Mouse (Mus musculus) kidney, embryonic 16.5 days (tissue): Measurements from ENCODE around the gene 4921504E06Rik. TPM values are rescaled to one million over a fixed set of nuclear protein-coding genes. Genes with fewer than 3 reads are reported as not detected.

Source experiments
- ATAC-seq: fragments of 200-750 bp; cut with Nextera tagmentation; 2 replicates; pipeline ENCODE4 v1.8.0; 2017; ENCODE audit warnings: moderate TSS enrichment; ENCODE audit not compliant: low FRiP score, low TSS enrichment
- H3K27ac ChIP-seq: fragments of 300-500 bp; sonication (generic); 2 replicates; pipeline ENCODE4 v1.5.1; 2014; ENCODE audit warnings: low read length
- H3K27me3 ChIP-seq: fragments of 300-500 bp; sonication (generic); 2 replicates; pipeline ENCODE4 v1.6.1; 2014; ENCODE audit warnings: low read length, control low read depth, mixed read lengths; ENCODE audit not compliant: insufficient read depth
- H3K36me3 ChIP-seq: fragments of 300-500 bp; sonication (generic); 2 replicates; pipeline ENCODE4 v1.6.1; 2014; ENCODE audit warnings: low read length, control low read depth, mixed read lengths; ENCODE audit not compliant: insufficient read depth
- H3K4me1 ChIP-seq: fragments of 300-500 bp; sonication (generic); 2 replicates; pipeline ENCODE4 v1.6.1; 2014; ENCODE audit warnings: low read length, control low read depth, mixed read lengths; ENCODE audit not compliant: insufficient read depth
- H3K4me2 ChIP-seq: fragments of 300-500 bp; sonication (generic); replicated peaks from 2 replicates; pipeline ENCODE4 v1.6.1; 2014; ENCODE audit warnings: low read depth, low read length
- H3K4me3 ChIP-seq: fragments of 300-500 bp; sonication (generic); 2 replicates; pipeline ENCODE4 v1.5.1; 2014; ENCODE audit warnings: mild to moderate bottlenecking, low read length
- H3K9ac ChIP-seq: fragments of 300-500 bp; sonication (generic); replicated peaks from 2 replicates; pipeline ENCODE4 v1.6.1; 2014; ENCODE audit warnings: low read length
- H3K9me3 ChIP-seq: fragments of 300-500 bp; sonication (generic); 2 replicates; pipeline ENCODE4 v1.6.1; 2016; ENCODE audit warnings: low read length, control low read depth
- WGBS: fragments of 180-500 bp; shearing (Covaris S2); extraction: QIAGEN DNeasy Blood & Tissue Kit; methylation state at CpG from one replicate; pipeline ENCODE4 v1.1.7; 2014; 5-methylcytosine and 5-hydroxymethylcytosine counted together
- polyA plus RNA-seq: library from polyadenylated mRNA; unstranded; fragments of >200 nt; fragmentation: Nextera tagmentation; extraction: Ambion mirVana; gene quantifications from 2 replicates; pipeline ENCODE4 v1.2.1, GENCODE M21; 2015

The 4921504E06Rik gene
- polyA plus RNA-seq, 1 experiment from 2014 or later = not detected

- Histone ChIP-seq H3K27me3 (no peaks in the 10 kb centered on the region), H3K9me3 (no peaks in the 10 kb centered on the region), H3K9ac (no peak overlapping the region), H3K36me3 (no peaks in the 10 kb centered on the region), H3K4me1 (no peaks in the 10 kb centered on the region), H3K27ac (no peak overlapping the region), H3K4me2 (no peak overlapping the region), H3K4me3 (no peak overlapping the region)
- 77% methylated on average over 2 of the region's 2 CpGs for WGBS
- no peak for ATAC-seq
These were observed 6.9 kb upstream of the 4921504E06Rik start for GRCm38 (mm10) chr2:19560654-19561053.

- no peaks in the 10 kb centered on the region for H3K9me3 ChIP-seq
- H3K36me3 ChIP-seq = no peaks in the 10 kb centered on the region
- no peak overlapping the region for H3K9ac ChIP-seq
- H3K4me3 ChIP-seq = no peak overlapping the region
- H3K4me2 ChIP-seq = no peak overlapping the region
- ATAC-seq = no peak
- H3K27me3 ChIP-seq = no peaks in the 10 kb centered on the region
- no peak overlapping the region for H3K27ac ChIP-seq
- H3K4me1 ChIP-seq = no peaks in the 10 kb centered on the region
- WGBS = 62% methylated on average over 4 of the region's 4 CpGs
These were observed 6.4 kb upstream of the 4921504E06Rik start for GRCm38 (mm10) chr2:19560071-19560470.

GRCm38 (mm10) chr2:19551396-19551795 is 2.3 kb downstream of the 4921504E06Rik start:
- H3K36me3 ChIP-seq = no peaks in the 10 kb centered on the region
- peaks cover 7% of the 10 kb centered on the region; the same call in 1 of the 2 replicates for H3K4me1 ChIP-seq
- H3K4me3 ChIP-seq = no peak overlapping the region
- H3K27me3 ChIP-seq = no peaks in the 10 kb centered on the region
- no peak for ATAC-seq
- no peaks in the 10 kb centered on the region for H3K9me3 ChIP-seq
- H3K27ac ChIP-seq = no peak overlapping the region
- 92% methylated on average over 2 of the region's 2 CpGs for WGBS
- H3K9ac ChIP-seq = no peak overlapping the region
- no peak overlapping the region for H3K4me2 ChIP-seq

- Histone ChIP-seq H3K4me1 (no peaks in the 10 kb centered on the region), H3K27ac (no peak overlapping the region), H3K27me3 (no peaks in the 10 kb centered on the region), H3K4me3 (no peak overlapping the region), H3K9ac (no peak overlapping the region), H3K4me2 (no peak overlapping the region), H3K36me3 (no peaks in the 10 kb centered on the region), H3K9me3 (no peaks in the 10 kb centered on the region)
- ATAC-seq = no peak
- 70% methylated on average over 1 of the region's 1 CpGs for WGBS
These were observed 12.8 kb downstream of the 4921504E06Rik start for GRCm38 (mm10) chr2:19540906-19541305.

- peak; percentile 65; the same call in 1 of the 2 replicates for ATAC-seq
These were observed 24.3 kb downstream of the 4921504E06Rik start for GRCm38 (mm10) chr2:19529428-19529827.

GRCm38 (mm10) chr2:19528797-19529196 is 24.9 kb downstream of the 4921504E06Rik start:
- H3K36me3 ChIP-seq = no peaks in the 10 kb centered on the region
- ATAC-seq = peak; percentile 27; the same call in 1 of the 2 replicates
- no peak overlapping the region for H3K27ac ChIP-seq
- H3K4me3 ChIP-seq = no peak overlapping the region
- no peak overlapping the region for H3K9ac ChIP-seq
- H3K4me1 ChIP-seq = no peaks in the 10 kb centered on the region
- WGBS = 0% methylated on average over 1 of the region's 1 CpGs
- H3K4me2 ChIP-seq = no peak overlapping the region
- H3K27me3 ChIP-seq = 0 out of 2 replicates have a peak, but pooled peaks cover 3% of the 10 kb centered on the region
- peaks cover 4% of the 10 kb centered on the region; the same call in 1 of the 2 replicates for H3K9me3 ChIP-seq

More at GRCm38 (mm10) chr2:19529428-19529827, 24.3 kb downstream of the 4921504E06Rik start:
- 0 out of 2 replicates have a peak, but pooled peaks cover 3% of the 10 kb centered on the region for H3K27me3 ChIP-seq
- no peaks in the 10 kb centered on the region for H3K4me1 ChIP-seq
- H3K36me3 ChIP-seq = no peaks in the 10 kb centered on the region
- H3K9me3 ChIP-seq = peaks cover 4% of the 10 kb centered on the region; the same call in 1 of the 2 replicates
- H3K9ac ChIP-seq = no peak overlapping the region
- 90% methylated on average over 2 of the region's 2 CpGs for WGBS
- no peak overlapping the region for H3K4me3 ChIP-seq
- no peak overlapping the region for H3K4me2 ChIP-seq
- no peak overlapping the region for H3K27ac ChIP-seq

GRCm38 (mm10) chr2:19524071-19524470 is 29.6 kb downstream of the 4921504E06Rik start:
- H3K4me3 ChIP-seq = no peak overlapping the region
- H3K27ac ChIP-seq = no peak overlapping the region
- H3K4me1 ChIP-seq = no peaks in the 10 kb centered on the region
- no peak overlapping the region for H3K4me2 ChIP-seq
- ATAC-seq = no peak
- H3K36me3 ChIP-seq = no peaks in the 10 kb centered on the region
- no peaks in the 10 kb centered on the region for H3K9me3 ChIP-seq
- H3K27me3 ChIP-seq = peaks cover 9% of the 10 kb centered on the region; the same call in 1 of the 2 replicates
- 65% methylated on average over 5 of the region's 5 CpGs for whole genome bisulfite sequencing
- H3K9ac ChIP-seq = no peak overlapping the region

GRCm38 (mm10) chr2:19521662-19522061 is 32.1 kb downstream of the 4921504E06Rik start:
- H3K27me3 ChIP-seq = peaks cover 13% of the 10 kb centered on the region; the same call in 1 of the 2 replicates
- no peak overlapping the region for H3K4me2 ChIP-seq
- no peak overlapping the region for H3K4me3 ChIP-seq
- no peaks in the 10 kb centered on the region for H3K36me3 ChIP-seq
- WGBS = 37% methylated on average over 7 of the region's 7 CpGs
- H3K27ac ChIP-seq = no peak overlapping the region
- no peaks in the 10 kb centered on the region for H3K4me1 ChIP-seq
- H3K9me3 ChIP-seq = no peaks in the 10 kb centered on the region
- H3K9ac ChIP-seq = no peak overlapping the region
- ATAC-seq = no peak

GRCm38 (mm10) chr2:19520617-19521016 is 33.1 kb downstream of the 4921504E06Rik start:
- H3K9me3 ChIP-seq = no peaks in the 10 kb centered on the region
- H3K4me1 ChIP-seq = no peaks in the 10 kb centered on the region
- H3K27ac ChIP-seq = no peak overlapping the region
- H3K4me2 ChIP-seq = no peak overlapping the region
- peaks cover 13% of the 10 kb centered on the region; the same call in 1 of the 2 replicates for H3K27me3 ChIP-seq
- WGBS = 87% methylated on average over 2 of the region's 2 CpGs
- no peak overlapping the region for H3K4me3 ChIP-seq
- no peaks in the 10 kb centered on the region for H3K36me3 ChIP-seq
- no peak overlapping the region for H3K9ac ChIP-seq
- ATAC-seq = no peak

- no peaks in the 10 kb centered on the region for H3K36me3 ChIP-seq
- no peaks in the 10 kb centered on the region for H3K9me3 ChIP-seq
- peak; percentile 81; the same call in 1 of the 2 replicates for ATAC-seq
- H3K4me3 ChIP-seq = no peak overlapping the region
- H3K27me3 ChIP-seq = peaks cover 15% of the 10 kb centered on the region; the same call in 1 of the 2 replicates
- no peak overlapping the region for H3K4me2 ChIP-seq
- H3K9ac ChIP-seq = no peak overlapping the region
- no peak overlapping the region for H3K27ac ChIP-seq
- H3K4me1 ChIP-seq = no peaks in the 10 kb centered on the region
- 6% methylated on average over 7 of the region's 7 CpGs for WGBS
These were observed 33.9 kb downstream of the 4921504E06Rik start for GRCm38 (mm10) chr2:19519768-19520167.
